Mouse (Mus musculus) hindbrain, postnatal 0 days (tissue): ENCODE data around the gene Ppp4r4. TPM values are rescaled to one million over a fixed set of nuclear protein-coding genes. Genes with fewer than 3 reads are reported as not detected.

Experiments used
- ATAC-seq: fragments of 200-750 bp; cut with Nextera tagmentation; 2 replicates; pipeline ENCODE4 v1.8.0; 2017; ENCODE audit warnings: mild to moderate bottlenecking, moderate TSS enrichment, moderate library complexity
- DNase-seq: peaks from one replicate; pipeline ENCODE4 v3.0.0-alpha.2; 2015; ENCODE audit warnings: low spot score
- H3K27ac ChIP-seq: fragments of 300-500 bp; sonication (generic); 2 replicates; pipeline ENCODE4 v1.5.1; 2014; ENCODE audit warnings: mild to moderate bottlenecking
- H3K27me3 ChIP-seq: fragments of 300-500 bp; sonication (generic); 2 replicates; pipeline ENCODE4 v1.6.1; 2014; ENCODE audit warnings: low read length, mixed read lengths; ENCODE audit not compliant: insufficient read depth
- H3K36me3 ChIP-seq: fragments of 300-500 bp; sonication (generic); 2 replicates; pipeline ENCODE4 v1.6.1; 2014; ENCODE audit warnings: low read length, mixed read lengths; ENCODE audit not compliant: insufficient read depth
- H3K4me1 ChIP-seq: fragments of 300-500 bp; sonication (generic); 2 replicates; pipeline ENCODE4 v1.6.1; 2014; ENCODE audit warnings: antibody characterized with exemption, low read length, mixed read lengths; ENCODE audit not compliant: insufficient read depth
- H3K4me2 ChIP-seq: fragments of 300-500 bp; sonication (generic); 2 replicates; pipeline ENCODE4 v1.6.1; 2014; ENCODE audit warnings: low read depth, mild to moderate bottlenecking, low read length, moderate library complexity, mixed read lengths
- H3K4me3 ChIP-seq: fragments of 300-500 bp; sonication (generic); 2 replicates; pipeline ENCODE4 v1.5.1; 2014; ENCODE audit warnings: low read length
- H3K9ac ChIP-seq: fragments of 300-500 bp; sonication (generic); replicated peaks from 2 replicates; pipeline ENCODE4 v1.6.1; 2014; ENCODE audit warnings: mild to moderate bottlenecking, low read length, moderate library complexity, mixed read lengths
- H3K9me3 ChIP-seq: fragments of 300-500 bp; sonication (generic); 2 replicates; pipeline ENCODE4 v1.6.1; 2016; ENCODE audit warnings: low read length, mixed read lengths
- CTCF ChIP-seq: IDR thresholded peaks from 2 replicates; pipeline ENCODE4 v1.5.1; 2016; ENCODE audit warnings: antibody characterized with exemption, control low read depth, low read depth
- WGBS: fragments of 180-500 bp; shearing (Covaris S2); extraction: QIAGEN DNeasy Blood & Tissue Kit; methylation state at CpG from one replicate; pipeline ENCODE4 v1.1.7; 2014; 5-methylcytosine and 5-hydroxymethylcytosine counted together
- polyA plus RNA-seq: library from polyadenylated mRNA; unstranded; fragments of >200 nt; fragmentation: Nextera tagmentation; extraction: Ambion mirVana; gene quantifications from 2 replicates; pipeline ENCODE4 v1.2.1, GENCODE M21; 2015
- total RNA-seq: library from RNA; depleted of rRNA; stranded (reverse); fragments of >200 nt; gene quantifications from 2 replicates; pipeline ENCODE4 v1.2.3, GENCODE M21; 2014

Ppp4r4 gene
- total and polyA plus RNA-seq, 2 experiments from 2014 or later = 3.0 to 6.7 TPM

- Histone ChIP-seq H3K9me3 (no peaks in the 10 kb centered on the region), H3K4me2 (no peak overlapping the region), H3K4me1 (no peaks in the 10 kb centered on the region), H3K9ac (no peak overlapping the region), H3K27me3 (no peaks in the 10 kb centered on the region), H3K27ac (no peak overlapping the region), H3K36me3 (no peaks in the 10 kb centered on the region), H3K4me3 (no peak overlapping the region)
- no peak for TF ChIP-seq CTCF
- DNase-seq = no peak
- WGBS = 85% methylated on average over 3 of the region's 3 CpGs
- no peak for ATAC-seq
Observed at GRCm38 (mm10) chr12:103491091-103491730, 40.9 kb upstream of the Ppp4r4 start.

GRCm38 (mm10) chr12:103492767-103493166 lies 39.3 kb upstream of the Ppp4r4 start:
- 38% methylated on average over 5 of the region's 5 CpGs for WGBS
- Histone ChIP-seq H3K4me2 (no peak overlapping the region), H3K4me1 (no peaks in the 10 kb centered on the region), H3K4me3 (no peak overlapping the region), H3K9me3 (no peaks in the 10 kb centered on the region), H3K9ac (no peak overlapping the region), H3K27ac (no peak overlapping the region), H3K36me3 (no peaks in the 10 kb centered on the region), H3K27me3 (no peaks in the 10 kb centered on the region)
- TF ChIP-seq CTCF = peak; percentile 94
- ATAC-seq (peak; percentile 55), DNase-seq (peak; percentile 85)

- Histone ChIP-seq H3K9ac (no peak overlapping the region), H3K4me1 (no peaks in the 10 kb centered on the region), H3K36me3 (no peaks in the 10 kb centered on the region), H3K9me3 (no peaks in the 10 kb centered on the region), H3K27me3 (no peaks in the 10 kb centered on the region), H3K27ac (no peak overlapping the region), H3K4me2 (no peak overlapping the region), H3K4me3 (no peak overlapping the region)
- ATAC-seq (no peak), DNase-seq (peak; percentile 28)
- peak; percentile 63 for TF ChIP-seq CTCF
- 27% methylated on average over 6 of the region's 6 CpGs for WGBS
Observed at GRCm38 (mm10) chr12:103494486-103494885, 37.6 kb upstream of the Ppp4r4 start.

GRCm38 (mm10) chr12:103498768-103499167 lies 33.3 kb upstream of the Ppp4r4 start:
- no peak for TF ChIP-seq CTCF
- Histone ChIP-seq H3K36me3 (no peaks in the 10 kb centered on the region), H3K9me3 (no peaks in the 10 kb centered on the region), H3K4me1 (no peaks in the 10 kb centered on the region), H3K9ac (no peak overlapping the region), H3K27me3 (no peaks in the 10 kb centered on the region), H3K4me3 (no peak overlapping the region), H3K27ac (no peak overlapping the region), H3K4me2 (no peak overlapping the region)
- 60% methylated on average over 5 of the region's 5 CpGs for WGBS
- no peak for DNase-seq
- no peak for ATAC-seq

GRCm38 (mm10) chr12:103499261-103499660 lies 32.8 kb upstream of the Ppp4r4 start:
- DNase-seq = no peak
- Histone ChIP-seq H3K4me3 (no peak overlapping the region), H3K9ac (no peak overlapping the region), H3K9me3 (no peaks in the 10 kb centered on the region), H3K27me3 (no peaks in the 10 kb centered on the region), H3K4me2 (no peak overlapping the region), H3K4me1 (no peaks in the 10 kb centered on the region), H3K27ac (no peak overlapping the region), H3K36me3 (no peaks in the 10 kb centered on the region)
- ATAC-seq = no peak
- 83% methylated on average over 2 of the region's 2 CpGs for WGBS
- TF ChIP-seq CTCF = peak; percentile 52

GRCm38 (mm10) chr12:103503300-103503699 lies 28.8 kb upstream of the Ppp4r4 start:
- 80% methylated on average over 3 of the region's 3 CpGs for WGBS

GRCm38 (mm10) chr12:103504402-103504801 lies 27.7 kb upstream of the Ppp4r4 start:
- Histone ChIP-seq H3K27ac (no peak overlapping the region), H3K4me1 (no peaks in the 10 kb centered on the region), H3K27me3 (no peaks in the 10 kb centered on the region), H3K4me3 (no peak overlapping the region), H3K9ac (no peak overlapping the region), H3K9me3 (no peaks in the 10 kb centered on the region), H3K4me2 (no peak overlapping the region), H3K36me3 (no peaks in the 10 kb centered on the region)
- DNase-seq (no peak), ATAC-seq (no peak)
- 85% methylated on average over 3 of the region's 3 CpGs for WGBS
- no peak for TF ChIP-seq CTCF

More at GRCm38 (mm10) chr12:103503300-103503699, 28.8 kb upstream of the Ppp4r4 start:
- Histone ChIP-seq H3K36me3 (no peaks in the 10 kb centered on the region), H3K4me3 (no peak overlapping the region), H3K27ac (no peak overlapping the region), H3K27me3 (no peaks in the 10 kb centered on the region), H3K4me1 (no peaks in the 10 kb centered on the region), H3K4me2 (no peak overlapping the region), H3K9me3 (no peaks in the 10 kb centered on the region), H3K9ac (no peak overlapping the region)
- ATAC-seq = no peak
- DNase-seq = no peak
- no peak for TF ChIP-seq CTCF
